Mouse (Mus musculus) forebrain, embryonic 10.5 days (tissue): Measurements from ENCODE around the gene Tubgcp2. TPM values are rescaled to one million over a fixed set of nuclear protein-coding genes. Genes with fewer than 3 reads are reported as not detected.

ENCODE experiments used
- DNase-seq: peaks from one replicate; pipeline ENCODE4 v3.0.0-alpha.2; 2017; ENCODE audit warnings: low spot score; ENCODE audit errors: extremely low spot score
- H3K27ac ChIP-seq: fragments of 300-500 bp; sonication (generic); 2 replicates; pipeline ENCODE4 v1.5.1; 2016; ENCODE audit warnings: mild to moderate bottlenecking
- H3K27me3 ChIP-seq: fragments of 300-500 bp; sonication (generic); 2 replicates; pipeline ENCODE4 v1.6.1; 2016; ENCODE audit warnings: mild to moderate bottlenecking; ENCODE audit not compliant: poor library complexity, severe bottlenecking
- H3K36me3 ChIP-seq: fragments of 300-500 bp; sonication (generic); replicated peaks from 2 replicates; pipeline ENCODE4 v1.6.1; 2016; ENCODE audit warnings: mild to moderate bottlenecking, moderate library complexity
- H3K4me1 ChIP-seq: fragments of 300-500 bp; sonication (generic); 2 replicates; pipeline ENCODE4 v1.6.1; 2016
- H3K4me3 ChIP-seq: fragments of 300-500 bp; sonication (generic); 2 replicates; pipeline ENCODE4 v1.5.1; 2016; ENCODE audit warnings: mild to moderate bottlenecking, moderate library complexity
- H3K9me3 ChIP-seq: fragments of 300-500 bp; sonication (generic); 2 replicates; pipeline ENCODE4 v1.6.1; 2016; ENCODE audit warnings: mild to moderate bottlenecking, moderate library complexity
- WGBS: fragments of 180-500 bp; shearing (Covaris S2); methylation state at CpG from one replicate; pipeline ENCODE4 v1.1.7; 2016; 5-methylcytosine and 5-hydroxymethylcytosine counted together
- polyA plus RNA-seq: library from polyadenylated mRNA; unstranded; fragments of >200 nt; fragmentation: Nextera tagmentation; extraction: Ambion mirVana; gene quantifications from 2 replicates; pipeline ENCODE4 v1.2.1, GENCODE M21; 2016

Tubgcp2 gene
- polyA plus RNA-seq, 1 experiment from 2014 or later, result 80.6 TPM

- Histone ChIP-seq H3K4me3 (peak overlapping the region; percentile 87), H3K27ac (peak overlapping the region; percentile 96), H3K27me3 (peaks cover 18% of the 10 kb centered on the region), H3K4me1 (peaks cover 32% of the 10 kb centered on the region), H3K9me3 (no peaks in the 10 kb centered on the region), H3K36me3 (peaks cover 63% of the 10 kb centered on the region)
- WGBS, result 28% methylated on average over 7 of the region's 7 CpGs
- DNase-seq, result no peak
Measured at GRCm38 (mm10) chr7:140035456-140035855, 1.0 kb downstream of the Tubgcp2 start.

DNA sequence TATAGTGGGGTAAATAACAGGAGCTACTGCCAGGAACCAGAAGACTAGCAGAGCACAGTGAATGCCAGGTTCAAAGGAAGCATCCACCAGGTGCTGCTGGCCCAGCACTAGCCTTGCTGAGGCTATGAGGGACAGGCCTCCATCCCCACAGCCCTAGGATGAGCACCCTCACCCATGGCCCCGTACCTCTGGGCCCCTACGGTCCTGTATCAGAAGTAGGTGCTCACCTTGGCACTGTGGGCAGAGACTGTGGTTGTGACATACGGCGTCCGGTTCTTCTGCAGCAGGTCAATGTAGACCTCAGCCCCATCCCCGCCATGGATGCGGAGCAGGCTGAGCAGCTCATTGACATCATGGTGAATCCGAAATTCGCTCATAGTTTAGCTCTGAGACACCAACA is 3.1 kb downstream of the Tubgcp2 start:
- Histone ChIP-seq H3K4me3 (no peak overlapping the region), H3K27me3 (peaks cover 8% of the 10 kb centered on the region), H3K9me3 (0 out of 2 replicates have a peak, but pooled peaks cover under 1% of the 10 kb centered on the region), H3K36me3 (peaks cover 65% of the 10 kb centered on the region), H3K27ac (no peak overlapping the region), H3K4me1 (peaks cover 32% of the 10 kb centered on the region)
- DNase-seq, result no peak
- WGBS, result 96% methylated on average over 9 of the region's 9 CpGs

DNA sequence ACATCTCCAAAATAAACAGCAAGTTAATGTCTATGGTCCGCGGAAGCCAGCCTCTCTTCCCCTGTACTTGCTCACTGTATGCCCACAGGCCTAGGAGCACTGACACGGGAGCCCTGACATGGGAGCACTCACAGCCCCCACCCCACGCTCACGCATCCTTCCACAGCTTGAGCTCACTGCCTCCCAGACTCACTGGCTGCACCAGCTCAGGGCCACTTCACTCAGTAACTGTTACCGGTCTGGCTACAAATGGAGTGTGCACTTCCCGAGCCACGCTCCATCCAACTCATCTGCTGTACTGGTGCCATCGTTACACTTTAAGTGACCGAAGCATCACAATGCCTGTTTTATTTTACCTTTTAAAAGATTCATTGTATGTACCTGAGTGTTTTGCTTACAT is 4.1 kb downstream of the Tubgcp2 start:
- WGBS, result 96% methylated on average over 10 of the region's 10 CpGs
- Histone ChIP-seq H3K27me3 (peaks cover 3% of the 10 kb centered on the region), H3K36me3 (peaks cover 70% of the 10 kb centered on the region), H3K4me3 (no peak overlapping the region), H3K27ac (no peak overlapping the region), H3K9me3 (0 out of 2 replicates have a peak, but pooled peaks cover 5% of the 10 kb centered on the region), H3K4me1 (peaks cover 28% of the 10 kb centered on the region)
- DNase-seq, result no peak

GRCm38 (mm10) chr7:140031771-140032170 is 4.7 kb downstream of the Tubgcp2 start:
- Histone ChIP-seq H3K27me3 (no peaks in the 10 kb centered on the region), H3K27ac (no peak overlapping the region), H3K4me1 (peaks cover 22% of the 10 kb centered on the region), H3K4me3 (no peak overlapping the region), H3K9me3 (0 out of 2 replicates have a peak, but pooled peaks cover 5% of the 10 kb centered on the region), H3K36me3 (peaks cover 69% of the 10 kb centered on the region)
- 96% methylated on average over 12 of the region's 12 CpGs for WGBS
- no peak for DNase-seq

GRCm38 (mm10) chr7:140011336-140011735 is 25.1 kb downstream of the Tubgcp2 start:
- Histone ChIP-seq H3K4me1 (no peaks in the 10 kb centered on the region), H3K36me3 (peaks cover 63% of the 10 kb centered on the region), H3K27me3 (no peaks in the 10 kb centered on the region), H3K9me3 (peaks cover 7% of the 10 kb centered on the region; the same call in 1 of the 2 replicates), H3K4me3 (no peak overlapping the region), H3K27ac (no peak overlapping the region)
- DNase-seq, result no peak
- WGBS, result 96% methylated on average over 17 of the region's 17 CpGs

GRCm38 (mm10) chr7:140007781-140008180 is 28.7 kb downstream of the Tubgcp2 start:
- WGBS, result 93% methylated on average over 9 of the region's 9 CpGs
- H3K27me3 ChIP-seq, result no peaks in the 10 kb centered on the region; the same call in 1 of the 2 replicates

GRCm38 (mm10) chr7:140006861-140007611 is 29.4 kb downstream of the Tubgcp2 start:
- no peak overlapping the region for H3K4me3 ChIP-seq
- H3K4me1 ChIP-seq, result no peaks in the 10 kb centered on the region
- DNase-seq, result no peak
- H3K27ac ChIP-seq, result no peak overlapping the region
- H3K9me3 ChIP-seq, result no peaks in the 10 kb centered on the region
- no peaks in the 10 kb centered on the region; the same call in 1 of the 2 replicates for H3K27me3 ChIP-seq
- H3K36me3 ChIP-seq, result peaks cover 90% of the 10 kb centered on the region
- 93% methylated on average over 9 of the region's 9 CpGs for WGBS

More at GRCm38 (mm10) chr7:140007781-140008180, 28.7 kb downstream of the Tubgcp2 start:
- H3K36me3 ChIP-seq, result peaks cover 86% of the 10 kb centered on the region
- no peaks in the 10 kb centered on the region for H3K9me3 ChIP-seq
- no peak overlapping the region for H3K27ac ChIP-seq
- DNase-seq, result no peak
- no peak overlapping the region for H3K4me3 ChIP-seq
- no peaks in the 10 kb centered on the region for H3K4me1 ChIP-seq

DNA sequence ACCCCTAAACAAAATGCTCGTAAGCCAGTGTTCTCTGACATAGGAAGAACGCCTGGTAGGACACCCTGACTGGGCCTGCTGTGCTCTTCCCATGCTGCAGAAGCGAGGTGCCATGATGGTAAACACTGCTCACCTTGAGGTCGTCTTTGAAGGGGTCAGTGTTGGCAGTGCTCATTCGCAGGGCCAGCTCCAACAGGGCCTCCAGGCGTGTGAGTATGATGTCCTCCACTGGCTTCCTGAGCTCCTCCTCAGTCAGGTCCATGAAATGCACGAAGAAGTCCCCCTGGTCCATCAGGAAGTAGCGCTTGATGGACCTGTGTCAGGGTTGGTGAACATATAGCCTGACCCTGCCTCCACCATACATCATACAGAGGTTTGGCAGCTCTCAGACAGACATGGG is 31.8 kb downstream of the Tubgcp2 start:
- no peak for DNase-seq
- no peak overlapping the region for H3K4me3 ChIP-seq
- H3K27ac ChIP-seq, result no peak overlapping the region
- H3K27me3 ChIP-seq, result peaks cover 9% of the 10 kb centered on the region
- WGBS, result 91% methylated on average over 8 of the region's 8 CpGs
- H3K4me1 ChIP-seq, result peaks cover 11% of the 10 kb centered on the region
- H3K36me3 ChIP-seq, result peaks cover 92% of the 10 kb centered on the region
- H3K9me3 ChIP-seq, result no peaks in the 10 kb centered on the region

DNA sequence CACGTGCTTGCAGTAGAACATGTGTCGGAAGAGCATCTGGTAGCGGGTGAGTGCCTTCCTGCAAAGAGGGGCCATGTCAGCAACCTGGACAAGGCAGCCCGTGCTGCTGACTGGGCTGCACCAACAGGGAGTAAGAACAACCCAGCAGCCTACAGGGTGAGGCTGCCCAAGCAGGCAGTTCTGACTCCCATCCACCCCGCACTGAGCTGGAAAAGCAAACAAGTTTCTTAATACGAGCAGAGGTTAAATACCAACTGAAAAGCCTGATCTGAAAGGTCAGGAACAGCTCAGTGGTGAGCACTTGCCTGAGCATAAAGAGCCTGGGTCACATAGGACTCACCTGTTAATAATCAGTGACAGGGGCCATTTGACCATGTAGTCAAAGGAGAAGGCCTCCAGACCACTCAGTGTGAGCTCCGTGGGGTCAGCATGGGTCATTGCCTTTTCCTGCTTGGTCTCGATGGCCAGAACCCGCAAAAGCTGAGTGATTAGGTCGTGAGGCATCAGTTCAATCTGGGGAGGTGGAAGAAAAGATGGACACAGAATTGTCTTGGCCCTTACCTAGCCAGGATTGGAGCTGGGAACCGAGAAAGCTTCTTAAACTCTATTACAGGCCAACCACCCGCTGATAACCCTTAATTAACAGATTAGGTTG is 35.3 kb downstream of the Tubgcp2 start:
- no peak overlapping the region for H3K4me3 ChIP-seq
- 49% methylated on average over 12 of the region's 12 CpGs for WGBS
- H3K4me1 ChIP-seq, result peaks cover 11% of the 10 kb centered on the region
- peaks cover 99% of the 10 kb centered on the region for H3K36me3 ChIP-seq
- no peak overlapping the region for H3K27ac ChIP-seq
- DNase-seq, result no peak
- H3K9me3 ChIP-seq, result no peaks in the 10 kb centered on the region
- H3K27me3 ChIP-seq, result peaks cover 22% of the 10 kb centered on the region

DNA sequence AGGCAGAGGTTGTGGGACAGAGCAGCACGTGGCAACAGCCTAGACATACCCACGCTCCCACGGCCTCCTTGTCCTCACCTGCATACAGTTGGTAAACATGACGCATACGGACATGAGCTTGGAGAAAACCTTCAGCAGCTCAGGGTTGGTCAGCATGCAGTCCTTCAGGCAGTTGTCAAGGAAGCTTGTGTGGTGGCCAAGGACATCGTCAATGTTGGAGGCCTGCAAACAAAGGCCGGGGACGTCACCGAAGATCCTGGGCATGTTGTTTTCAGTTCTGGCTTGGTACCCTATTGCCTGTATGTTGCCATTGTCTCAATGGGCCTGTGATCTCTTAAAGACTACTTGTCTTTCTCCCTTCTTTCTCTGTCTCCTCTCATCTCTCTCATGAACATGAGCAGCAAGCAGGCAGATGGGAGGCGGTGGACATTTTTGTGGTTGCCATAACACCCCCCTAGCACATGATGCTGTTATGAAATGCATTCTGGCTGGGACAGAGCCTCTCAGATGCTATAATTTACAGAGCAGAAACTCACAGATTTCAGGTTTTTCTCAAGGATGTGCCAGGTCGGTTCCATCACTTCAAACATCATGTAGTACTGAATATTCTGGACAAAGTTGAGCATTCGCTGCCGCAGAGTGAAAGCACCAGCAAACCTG is 37.6 kb downstream of the Tubgcp2 start:
- DNase-seq, result no peak

DNA sequence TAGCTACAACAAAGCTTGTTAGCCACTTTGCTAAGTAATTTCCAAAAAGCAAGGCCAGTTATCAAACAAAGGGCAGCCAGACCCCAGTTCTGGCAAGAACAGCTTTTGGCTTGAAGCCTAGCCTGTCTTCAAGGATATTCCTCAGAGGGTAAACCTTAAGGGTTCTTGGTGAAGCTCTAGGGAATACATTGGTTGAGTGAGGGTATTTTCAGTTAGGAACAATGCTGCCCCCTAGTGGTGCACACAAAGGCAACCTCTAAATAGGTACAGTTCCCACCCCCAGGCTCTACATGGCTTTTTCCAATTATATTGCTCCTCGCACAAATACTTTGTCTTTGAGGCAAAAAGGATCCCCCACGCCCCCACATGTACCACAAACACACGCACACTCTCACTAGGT is 41.8 kb downstream of the Tubgcp2 start:
- peak; percentile 52 for DNase-seq
- H3K27ac ChIP-seq, result no peak overlapping the region
- H3K4me3 ChIP-seq, result no peak overlapping the region
- H3K36me3 ChIP-seq, result peaks cover 58% of the 10 kb centered on the region
- H3K4me1 ChIP-seq, result no peaks in the 10 kb centered on the region
- 29% methylated on average over 3 of the region's 3 CpGs for WGBS
- no peaks in the 10 kb centered on the region for H3K9me3 ChIP-seq
- H3K27me3 ChIP-seq, result peaks cover 19% of the 10 kb centered on the region

More for the DNA sequence above, 37.6 kb downstream of the Tubgcp2 start:
- 94% methylated on average over 13 of the region's 13 CpGs for WGBS
- peaks cover 94% of the 10 kb centered on the region for H3K36me3 ChIP-seq
- H3K27me3 ChIP-seq, result peaks cover 22% of the 10 kb centered on the region
- H3K9me3 ChIP-seq, result no peaks in the 10 kb centered on the region
- no peak overlapping the region for H3K27ac ChIP-seq
- H3K4me3 ChIP-seq, result no peak overlapping the region
- H3K4me1 ChIP-seq, result peaks cover 11% of the 10 kb centered on the region

DNA sequence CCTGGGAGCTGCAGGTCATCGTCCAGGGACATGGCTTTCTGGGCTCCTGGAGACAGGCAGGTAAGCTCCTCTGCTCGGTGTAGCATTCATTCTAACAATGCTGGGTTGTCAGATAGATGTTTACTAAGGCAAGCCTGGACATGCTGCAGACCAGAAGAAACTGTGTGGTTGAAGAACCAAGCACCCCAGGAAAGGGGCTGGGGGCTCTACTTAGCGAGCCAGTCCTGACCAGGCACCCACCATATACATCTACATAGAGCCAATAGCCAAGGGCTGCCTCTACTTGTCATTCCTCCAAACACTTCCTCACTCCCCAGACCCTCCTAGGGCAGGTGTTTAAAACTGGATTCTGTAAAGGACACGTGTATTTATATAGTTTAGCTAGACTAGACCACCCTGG is 42.3 kb downstream of the Tubgcp2 start:
- Histone ChIP-seq H3K4me1 (no peaks in the 10 kb centered on the region), H3K4me3 (no peak overlapping the region), H3K9me3 (no peaks in the 10 kb centered on the region), H3K27me3 (peaks cover 15% of the 10 kb centered on the region; the same call in 1 of the 2 replicates), H3K36me3 (peaks cover 53% of the 10 kb centered on the region), H3K27ac (no peak overlapping the region)
- no peak for DNase-seq
- 78% methylated on average over 4 of the region's 4 CpGs for WGBS
